Mouse (Mus musculus): ENCODE measurements around the gene Man2a2. TPM values are rescaled to one million over a fixed set of nuclear protein-coding genes. Genes with fewer than 3 reads are reported as not detected.

The Man2a2 gene
- 100 to 1,000 TPM; 106 to 115 TPM for total RNA-seq (2021)
- long read RNA-seq, full-length matches to known transcripts = 1 of 14 reads
- long read RNA-seq, partial matches to known transcripts = 10 of 14 reads
- long read RNA-seq, other reads (novel, unspliced or antisense) = 3 of 14 reads

DNA sequence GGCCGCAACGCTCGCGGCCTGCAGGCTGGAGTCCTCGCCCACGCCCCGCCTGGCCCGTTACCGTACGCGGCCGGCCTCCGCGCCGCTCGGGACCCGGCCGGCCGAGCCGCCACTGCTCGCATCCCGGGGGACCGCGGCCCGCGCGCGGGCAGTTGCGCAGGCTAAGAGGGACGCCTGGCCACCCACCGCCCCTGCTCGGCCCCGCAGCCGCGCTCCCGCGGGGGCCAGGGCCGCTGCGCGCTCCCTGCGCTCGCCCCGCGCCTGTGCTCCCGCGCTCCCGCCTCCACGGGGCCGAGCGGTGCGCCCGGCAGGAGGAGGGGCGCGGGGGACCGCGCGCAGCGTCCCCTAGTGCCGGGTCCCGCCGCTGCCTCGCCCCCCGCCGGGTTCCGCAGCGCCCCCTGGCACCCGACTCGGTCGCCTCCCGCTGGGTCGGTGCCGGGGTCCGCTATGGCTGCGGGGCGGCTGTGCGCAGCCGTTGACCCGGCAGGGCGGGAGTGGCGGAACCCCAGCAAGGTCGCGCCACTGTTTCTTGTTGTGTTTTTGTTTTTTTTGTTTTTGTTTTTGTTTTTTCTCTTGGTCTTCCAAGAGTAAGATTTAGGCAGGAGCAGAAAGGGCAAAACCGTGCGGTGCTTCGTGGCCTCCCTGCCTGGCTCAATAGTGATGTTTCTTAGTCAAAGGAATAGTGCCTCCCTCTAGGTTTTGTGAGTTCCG lies at the start of gene Man2a2:
Man2a2 (minus strand) TSS at position 335 of the 711 bp plus-strand sequence.
- DNase-seq (ENCODE audit: low spot score in 2 of 2) = peak; percentile 83 to 91

DNA sequence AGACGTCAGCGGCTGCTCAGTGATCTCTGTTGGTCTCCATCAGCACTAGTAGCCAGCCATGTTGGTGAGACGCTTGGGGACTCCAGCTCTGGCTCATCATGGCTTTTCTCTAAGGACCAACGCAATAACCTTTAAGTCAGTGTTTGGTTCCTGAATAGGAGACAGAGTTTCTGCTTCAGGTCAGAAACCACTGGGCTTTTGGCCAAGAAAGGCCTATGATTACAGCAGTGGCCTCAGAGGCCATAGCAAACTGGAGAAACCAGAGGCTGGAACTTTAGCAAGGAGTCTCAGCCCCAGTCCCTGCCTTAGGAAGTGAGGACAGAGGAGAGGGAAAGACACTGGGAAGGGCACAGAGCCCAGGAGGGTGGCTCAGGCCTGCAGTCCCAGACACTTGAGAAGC lies 49.4 kb upstream of the Man2a2 start:
- no peak for DNase-seq (ENCODE audit: low spot score in 2 of 2)

- DNase-seq (ENCODE audit: low spot score in 2 of 2) = no peak
These were observed 48.1 kb upstream of the Man2a2 start for GRCm38 (mm10) chr7:80419278-80419677.

DNA sequence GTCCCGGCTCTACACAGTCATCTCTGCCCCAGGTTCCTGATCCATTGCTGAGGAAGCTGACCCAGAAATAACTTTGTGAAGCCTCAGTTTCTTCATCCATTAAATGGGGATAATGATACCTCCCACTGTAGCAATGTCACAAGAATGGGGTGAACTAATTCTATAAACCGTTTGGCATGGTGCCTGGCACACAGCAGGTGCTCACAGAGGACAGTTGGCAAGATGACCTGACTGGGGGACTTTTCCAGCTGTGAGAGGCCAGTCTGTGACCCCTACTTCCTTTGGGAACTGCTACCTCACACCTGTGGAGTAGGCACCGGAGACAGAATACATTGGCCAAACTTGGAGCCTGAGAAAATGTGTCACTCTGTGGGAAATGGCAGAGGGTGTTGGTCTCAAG lies 46.9 kb upstream of the Man2a2 start:
- DNase-seq (ENCODE audit: low spot score in 2 of 2) = no peak

- no peak for DNase-seq (ENCODE audit: low spot score in 2 of 2)
These were observed 46.4 kb upstream of the Man2a2 start for GRCm38 (mm10) chr7:80417601-80418000.

- DNase-seq (ENCODE audit: low spot score in 2 of 2) = no peak
These were observed 45.8 kb upstream of the Man2a2 start for GRCm38 (mm10) chr7:80416969-80417368.

GRCm38 (mm10) chr7:80414303-80414855 lies 43.2 kb upstream of the Man2a2 start:
- no peak for DNase-seq (ENCODE audit: low spot score in 2 of 2)

GRCm38 (mm10) chr7:80413512-80414302 lies 42.5 kb upstream of the Man2a2 start:
- no peak for DNase-seq (ENCODE audit: low spot score in 2 of 2)

- no peak for DNase-seq (ENCODE audit: low spot score in 2 of 2)
These were observed 41.6 kb upstream of the Man2a2 start for GRCm38 (mm10) chr7:80412781-80413180.

- DNase-seq (ENCODE audit: low spot score in 2 of 2) = no peak
These were observed 41.1 kb upstream of the Man2a2 start for GRCm38 (mm10) chr7:80412279-80412678.

DNA sequence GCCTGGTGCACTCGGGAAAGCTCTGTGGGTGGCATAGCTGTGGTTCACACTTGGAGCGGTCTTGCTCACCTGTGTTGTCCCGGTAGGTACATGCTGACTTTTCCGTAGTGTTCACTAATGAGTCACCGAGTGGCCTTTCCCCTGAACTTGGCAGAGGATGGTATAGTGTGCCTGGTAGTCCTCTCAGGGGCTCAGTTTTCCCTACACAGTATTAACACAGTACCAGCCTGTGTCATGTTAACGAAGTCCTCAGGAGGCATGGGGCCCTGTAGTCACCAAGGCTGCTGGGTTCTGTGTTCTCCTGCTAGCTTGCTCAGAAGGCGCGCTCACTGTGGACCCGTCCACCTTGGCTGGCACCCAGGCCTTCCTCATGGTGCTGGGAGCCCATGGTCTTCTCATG lies 39.2 kb upstream of the Man2a2 start:
- no peak for DNase-seq (ENCODE audit: low spot score in 2 of 2)

DNA sequence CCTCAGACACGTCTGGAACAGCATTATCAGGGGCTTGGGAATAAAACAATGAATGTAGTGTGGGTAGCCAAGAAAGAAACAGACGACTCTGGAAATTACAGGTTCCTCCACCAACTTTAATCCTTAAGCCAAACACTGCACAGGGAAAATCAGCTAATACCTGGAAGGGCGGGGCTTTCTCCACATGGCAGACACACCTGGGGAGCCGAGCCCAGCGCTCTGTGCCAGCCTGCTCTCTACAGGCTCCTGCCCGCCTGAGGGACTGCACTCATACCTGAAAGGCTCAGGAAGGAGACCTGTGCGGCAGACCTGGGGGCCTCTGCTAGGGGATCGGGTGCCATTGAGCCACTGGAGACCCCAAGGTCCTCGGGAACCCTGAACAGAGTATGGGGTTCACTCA lies 36.5 kb upstream of the Man2a2 start:
- no peak for DNase-seq (ENCODE audit: low spot score in 2 of 2)

- no peak for DNase-seq (ENCODE audit: low spot score in 2 of 2)
These were observed 35.0 kb upstream of the Man2a2 start for GRCm38 (mm10) chr7:80406186-80406585.

DNA sequence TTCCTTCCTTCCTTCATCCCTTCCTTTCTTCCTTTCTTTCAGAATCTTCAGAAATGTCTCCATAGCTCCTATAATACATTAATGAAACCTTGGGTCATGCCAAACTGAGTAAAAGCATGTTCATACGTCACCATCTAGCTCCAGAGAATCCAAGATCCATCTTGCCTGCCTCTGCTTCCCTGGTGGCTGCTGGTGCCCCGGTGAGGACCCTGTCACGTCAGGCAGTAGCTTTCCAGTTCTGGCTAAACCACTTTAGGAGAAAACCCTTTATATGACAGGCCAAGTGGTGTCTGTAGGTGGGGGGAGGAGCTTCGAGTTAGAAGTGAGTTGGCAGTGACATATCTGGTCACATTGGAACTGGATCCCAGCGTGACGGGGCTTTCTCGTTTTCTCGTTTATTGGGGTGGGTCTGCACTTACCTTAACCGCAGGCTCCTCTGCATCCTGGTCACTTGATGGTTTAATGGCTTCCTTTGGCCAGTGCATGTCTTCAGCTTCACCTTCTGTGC lies 34.1 kb upstream of the Man2a2 start, which contains the start of gene Furin:
Furin (minus strand) TSS at position 249 of the 508 bp plus-strand sequence.
- DNase-seq (ENCODE audit: low spot score in 2 of 2) = no peak

DNA sequence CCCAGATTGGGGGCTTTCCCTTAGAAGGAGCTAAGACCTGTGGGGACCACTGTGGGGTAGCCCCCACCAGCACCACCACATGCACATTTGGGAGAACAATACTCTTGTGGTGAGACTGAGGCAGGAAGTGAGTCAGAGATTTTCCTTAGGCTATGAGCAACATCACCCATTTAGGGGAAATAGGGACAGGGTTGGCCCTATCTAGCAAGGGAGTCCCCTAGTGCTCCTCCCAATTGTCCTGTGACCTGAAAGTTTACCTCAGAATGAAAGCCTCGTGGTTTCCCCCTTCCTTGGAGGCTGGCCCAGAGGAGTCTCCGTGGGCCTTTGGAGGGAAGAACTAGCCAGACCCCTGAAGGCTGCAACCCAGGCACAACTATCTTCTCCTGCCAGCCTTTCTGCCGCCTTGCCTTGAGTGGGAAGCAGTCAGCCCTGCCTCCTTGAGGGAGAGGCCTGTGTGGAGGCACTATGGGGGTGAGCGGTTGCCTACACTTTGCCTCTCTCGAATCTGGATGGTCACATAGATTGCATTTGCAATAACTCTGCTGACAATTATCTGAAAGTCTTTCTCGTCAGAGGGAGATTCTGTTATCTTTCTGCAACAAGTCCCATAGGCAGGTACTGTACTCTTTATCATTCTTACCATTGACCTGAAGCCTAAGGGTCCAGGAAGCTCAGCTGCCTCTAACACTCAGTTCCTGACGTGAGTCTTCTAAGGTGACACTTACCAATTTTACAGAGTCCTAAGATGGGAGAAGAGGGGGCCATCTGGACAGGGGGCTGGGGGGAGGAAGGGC lies 33.1 kb upstream of the Man2a2 start:
- no peak for DNase-seq (ENCODE audit: low spot score in 2 of 2)

GRCm38 (mm10) chr7:80403551-80403950 lies 32.4 kb upstream of the Man2a2 start:
- DNase-seq (ENCODE audit: low spot score in 2 of 2) = peak; percentile 64 to 68

DNA sequence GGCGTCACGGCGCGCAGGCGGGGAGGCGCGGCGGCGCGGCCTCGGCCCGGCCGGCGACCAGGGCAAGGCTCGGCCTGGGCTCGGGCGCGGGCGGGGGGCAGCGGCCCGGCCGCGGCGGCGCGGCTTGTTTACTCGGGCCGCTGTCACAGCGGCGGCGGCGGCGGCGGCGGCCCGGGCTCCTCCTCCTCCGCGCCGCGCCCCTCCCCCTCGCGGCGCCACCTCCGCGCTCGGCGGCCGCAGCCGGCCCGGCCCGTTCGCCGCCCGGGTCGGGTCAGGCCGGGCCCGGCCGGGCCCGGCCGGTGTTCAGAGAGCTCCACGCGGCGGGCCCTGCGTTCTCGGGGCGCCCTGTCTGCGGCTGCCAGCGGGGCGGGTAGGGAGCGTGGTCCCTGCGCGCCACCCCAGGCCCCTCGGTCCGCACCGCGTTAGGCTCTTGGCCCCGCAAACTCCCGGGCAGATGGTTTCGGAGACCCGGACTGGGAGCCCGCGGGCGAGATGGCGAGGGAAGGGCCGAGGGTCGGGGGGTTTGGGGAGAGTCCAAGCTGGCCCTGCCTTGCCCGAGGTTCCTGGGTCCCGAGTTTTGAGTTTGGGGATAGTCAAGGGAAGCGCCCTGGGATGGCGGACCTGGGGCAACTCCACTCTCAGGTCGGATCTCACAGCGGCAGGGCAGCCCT lies 31.6 kb upstream of the Man2a2 start:
- peak; percentile 48 to 76 for DNase-seq (ENCODE audit: low spot score in 2 of 2)

DNA sequence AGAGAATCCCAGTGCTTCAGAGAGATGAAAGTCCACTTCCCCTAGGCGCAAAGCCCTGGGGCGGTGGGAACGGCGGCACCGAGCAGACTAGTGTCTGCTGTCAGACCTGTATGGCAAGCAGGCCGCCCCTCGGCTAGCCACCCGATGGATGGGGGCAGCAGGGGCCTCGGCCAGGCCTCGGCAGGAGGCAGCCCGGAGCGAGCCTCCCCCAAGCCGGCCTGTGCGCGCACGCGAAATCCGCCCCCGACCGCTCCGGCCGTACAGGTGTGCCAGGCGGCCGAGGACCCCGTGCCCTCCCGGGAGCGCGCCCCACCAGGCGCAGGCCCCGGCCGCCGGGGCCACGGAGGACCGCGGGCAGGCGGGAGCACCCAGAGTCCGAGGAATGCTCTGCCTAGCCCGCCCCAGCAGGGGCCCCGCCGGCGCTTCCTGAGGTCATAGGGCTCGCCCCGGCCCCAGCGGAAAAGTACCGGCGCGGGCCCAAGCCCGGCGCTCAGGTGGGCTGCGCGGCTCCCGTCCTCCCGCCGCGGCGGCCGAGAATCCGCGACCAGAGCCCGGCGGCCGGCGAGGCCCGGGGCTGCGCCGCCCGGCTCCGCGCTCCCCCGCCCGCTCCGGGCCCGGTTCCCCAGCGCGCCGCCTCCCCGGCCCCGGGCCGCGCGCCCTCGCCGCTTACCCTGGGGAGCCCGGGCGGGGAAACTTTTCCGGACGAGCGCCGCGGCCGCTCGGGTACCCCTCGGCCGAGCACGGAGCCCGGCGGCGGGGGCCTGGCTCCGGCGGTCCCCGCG lies 30.9 kb upstream of the Man2a2 start:
- peak; percentile 42 to 56 for DNase-seq (ENCODE audit: low spot score in 2 of 2)

GRCm38 (mm10) chr7:80401041-80401859 lies 30.1 kb upstream of the Man2a2 start:
- no peak for DNase-seq (ENCODE audit: low spot score in 2 of 2)
